Mouse (Mus musculus): ENCODE measurements around the gene Gjd3.

DNA sequence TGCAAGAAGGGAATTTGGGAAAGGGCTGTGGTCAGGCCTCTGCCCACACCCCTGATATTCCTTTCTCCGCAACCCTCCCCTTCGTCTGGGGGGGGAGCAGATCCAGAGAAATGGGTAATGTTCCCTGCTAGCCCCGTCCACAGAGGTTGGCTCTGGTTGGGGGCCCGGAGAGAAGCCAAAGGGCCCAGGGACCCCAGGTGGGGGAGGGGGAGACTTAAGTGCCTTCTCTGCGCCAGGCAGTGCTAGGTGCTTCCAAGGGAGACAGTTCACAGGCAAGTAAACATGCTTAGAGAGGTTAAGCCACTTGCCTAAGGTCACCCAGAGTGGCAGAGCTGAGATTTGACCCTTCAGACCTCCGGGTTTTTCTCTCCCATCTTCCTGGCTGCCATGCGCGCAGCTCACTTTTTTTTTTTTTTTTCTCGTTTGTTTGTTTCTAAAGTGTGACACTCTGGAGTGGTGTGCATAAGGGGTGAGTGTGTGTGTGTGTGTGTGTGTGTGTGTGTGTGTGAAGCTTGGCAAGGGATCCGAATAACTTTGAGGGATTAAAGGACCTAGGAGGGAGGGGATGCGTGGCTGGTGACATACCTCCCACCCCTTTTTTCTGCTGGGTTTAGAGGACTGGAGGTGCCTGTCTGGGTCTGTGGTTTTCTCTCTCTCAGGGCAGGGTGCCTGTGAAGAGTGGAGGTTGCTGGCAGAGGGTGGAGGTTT, 37.8 kb downstream of the Gjd3 start:
- TF ChIP-seq CTCF (conservative IDR thresholded peaks at IDR 0.05; ENCODE audit: insufficient read depth, insufficient read length, low read depth, low read length) (no peak), POLR2A (IDR thresholded peaks at IDR 0.05; ENCODE audit: low read depth, low read length) (no peak)
